Mouse (Mus musculus) right cerebral cortex, postnatal 25 days (tissue): ENCODE results near the gene Dpy19l1.

Experiments used
- DNase-seq: peaks from one replicate; pipeline ENCODE4 v3.0.0; 2022

Gene Dpy19l1

DNA sequence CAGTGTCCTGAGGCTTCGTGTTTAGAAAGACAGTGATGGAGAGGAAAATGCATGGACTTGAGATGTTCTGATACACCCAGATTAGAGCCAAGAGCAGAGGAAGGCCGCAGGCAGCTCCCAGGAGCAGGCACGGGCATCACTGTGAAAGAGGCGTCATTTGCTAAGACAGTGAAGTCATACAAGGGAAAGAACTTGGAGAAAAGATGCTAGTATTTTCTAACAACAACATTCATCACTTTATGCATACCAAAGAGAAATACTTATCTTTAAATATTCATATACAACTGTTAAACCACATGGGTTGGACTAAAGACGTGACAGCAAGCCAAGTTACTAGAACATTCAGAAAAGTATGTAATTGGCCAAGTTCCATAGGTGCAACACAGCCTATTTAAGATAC, 35.8 kb downstream of the Dpy19l1 start:
- DNase-seq, result no peak

DNA sequence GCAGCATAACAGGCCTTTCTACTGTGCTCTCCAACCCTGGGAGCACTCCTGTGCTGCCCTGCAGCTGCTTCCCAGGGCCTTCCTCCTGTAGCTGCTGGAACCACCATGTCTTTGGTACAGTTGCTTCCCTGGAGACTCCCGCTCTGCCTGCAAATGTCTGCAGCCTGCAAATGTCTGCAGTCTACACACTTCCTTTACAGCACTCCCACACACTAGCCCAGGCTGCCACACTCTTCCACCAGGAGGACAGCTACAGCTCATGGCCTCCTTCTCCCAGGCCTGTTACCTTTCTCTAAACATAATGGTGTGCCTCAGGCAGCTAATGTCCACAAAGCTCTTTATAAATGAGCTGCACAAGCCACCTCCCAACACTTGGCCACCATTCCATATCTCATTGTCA, 36.3 kb downstream of the Dpy19l1 start:
- no peak for DNase-seq

DNA sequence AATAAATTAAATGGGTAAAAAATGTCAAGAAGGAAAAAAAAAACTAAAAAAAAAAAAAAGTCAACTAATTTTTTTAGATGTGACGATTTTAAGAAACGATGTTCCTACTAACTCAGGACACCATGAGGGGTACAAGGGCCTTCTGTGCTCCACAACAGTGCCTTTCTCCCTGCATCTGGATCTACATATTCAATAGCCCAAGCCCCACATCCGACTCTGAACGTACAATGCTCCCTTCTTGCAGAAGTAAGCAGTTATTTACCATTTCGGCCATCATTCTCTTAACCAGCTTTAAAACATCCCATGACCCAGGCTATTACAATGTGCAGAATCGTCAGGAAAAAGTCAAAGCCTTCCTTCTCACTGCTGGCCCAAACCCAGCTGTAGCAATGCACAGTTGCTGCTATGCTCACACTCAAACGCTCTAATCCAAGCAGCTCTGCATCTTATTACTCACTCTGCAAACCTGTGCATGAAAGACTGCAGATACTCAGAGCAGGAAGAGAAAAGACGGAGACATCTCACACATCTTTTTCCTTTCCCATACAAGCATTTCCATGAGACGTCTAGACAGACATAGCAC, 41.5 kb downstream of the Dpy19l1 start:
- DNase-seq, result no peak

DNA sequence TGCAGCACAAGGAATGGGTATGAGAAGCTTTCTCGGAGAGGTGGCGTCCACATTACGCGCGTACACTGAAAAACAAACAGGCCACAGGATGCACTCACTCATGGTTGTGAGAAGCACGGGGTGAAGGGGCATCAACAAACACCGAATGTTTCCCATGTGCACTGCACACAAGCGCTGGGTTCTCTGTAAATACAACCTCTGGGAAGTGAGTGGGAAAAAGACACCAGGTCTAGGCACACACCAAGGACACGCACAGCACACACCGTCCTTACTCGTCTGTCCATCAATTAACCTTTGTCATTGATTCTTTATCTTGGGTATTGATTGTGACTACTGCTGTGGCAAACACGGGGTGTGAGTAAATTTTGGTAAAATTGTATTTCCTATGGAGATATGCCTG, 49.1 kb downstream of the Dpy19l1 start:
- no peak for DNase-seq

DNA sequence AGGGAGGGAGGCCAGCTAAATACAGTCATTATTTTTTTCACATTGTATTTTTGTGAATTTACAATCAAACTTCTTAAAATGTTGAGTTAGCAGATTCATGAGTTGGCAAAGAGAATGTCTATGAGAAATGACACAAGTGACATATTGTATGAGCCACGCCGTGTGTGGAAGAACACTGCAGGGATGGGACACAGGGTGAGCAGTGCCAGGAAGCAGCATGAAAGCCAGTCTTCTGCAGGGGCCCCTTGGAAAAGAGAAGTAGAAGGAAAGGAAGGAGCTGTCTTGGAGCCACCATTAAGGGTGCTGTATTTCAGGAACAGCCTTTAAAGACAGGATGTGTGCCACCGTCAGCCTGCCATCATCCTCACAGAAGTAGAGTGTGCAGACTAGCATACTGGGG, 52.0 kb downstream of the Dpy19l1 start:
- DNase-seq, result no peak

DNA sequence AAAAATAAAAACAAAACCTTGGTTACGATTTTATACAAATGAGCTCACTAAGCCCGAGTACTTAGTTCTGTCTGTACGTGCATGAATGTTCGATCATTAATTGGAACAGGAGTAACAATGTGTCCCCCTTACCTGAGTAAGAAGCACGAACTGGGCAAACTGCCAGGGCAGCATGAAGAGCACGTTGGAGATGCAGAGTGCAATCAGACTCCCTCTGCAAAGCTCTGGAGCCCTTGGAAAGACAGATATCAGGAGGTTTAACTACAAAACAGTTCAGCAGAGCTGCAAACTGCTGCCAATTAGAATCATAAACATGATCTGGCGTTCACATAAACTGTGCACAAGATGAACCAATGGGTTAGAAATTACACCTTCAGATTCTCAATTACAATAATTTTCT, 52.4 kb downstream of the Dpy19l1 start:
- DNase-seq, result no peak

DNA sequence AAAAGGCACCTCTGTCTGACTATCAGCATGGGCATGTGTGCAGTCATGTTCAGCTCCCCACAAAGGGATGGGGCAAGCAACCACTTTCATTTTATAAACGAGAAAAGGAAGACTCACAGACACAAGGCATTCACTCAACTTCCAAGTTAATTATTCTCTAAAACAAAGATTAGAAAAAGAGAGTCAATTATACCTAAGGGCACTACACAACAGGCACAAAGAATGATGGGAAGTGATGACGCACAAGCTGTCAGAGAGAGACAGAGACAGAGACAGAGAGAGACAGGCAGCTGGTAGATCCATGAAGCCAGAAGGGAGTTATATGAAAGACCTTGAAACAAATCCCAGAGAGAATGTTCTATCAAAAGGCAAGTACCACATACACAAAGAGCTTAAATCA, 68.0 kb downstream of the Dpy19l1 start:
- no peak for DNase-seq

DNA sequence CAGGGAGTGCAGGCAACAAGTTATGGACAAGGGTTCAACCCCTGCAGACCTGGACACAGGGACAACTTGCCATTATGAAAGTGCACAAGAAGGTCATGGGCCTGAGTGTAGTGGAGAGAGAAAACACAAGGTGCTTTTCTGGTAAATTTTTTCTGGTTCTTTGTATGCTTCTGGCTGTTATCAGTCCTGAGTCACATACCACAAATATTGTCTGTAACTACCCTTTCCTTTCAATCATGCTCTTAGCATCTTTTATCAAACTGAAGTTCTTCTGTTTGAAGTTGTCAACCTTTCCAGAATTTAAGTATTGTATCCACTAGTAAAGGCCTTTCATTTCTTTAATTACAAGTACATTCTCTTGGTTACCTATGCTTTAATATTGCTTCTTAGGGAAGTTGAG, 73.2 kb downstream of the Dpy19l1 start:
- DNase-seq, result no peak

DNA sequence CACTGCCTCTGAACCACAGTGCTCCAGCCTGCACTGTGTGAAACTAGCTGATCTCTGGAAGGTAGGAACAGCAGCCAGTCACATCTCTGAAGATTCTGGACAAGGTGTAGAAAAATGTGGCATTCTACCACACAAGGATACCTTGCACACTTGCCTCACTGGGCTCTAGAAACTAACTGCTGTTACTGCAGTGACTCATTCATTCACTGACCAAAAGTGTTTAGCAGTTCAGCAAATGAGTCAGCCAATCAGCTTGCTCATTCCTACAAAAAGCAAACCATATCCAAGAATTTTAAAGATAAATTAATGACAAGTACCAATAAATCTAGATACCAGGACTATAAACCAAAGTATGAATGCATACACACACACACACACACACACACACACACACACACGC, 77.3 kb downstream of the Dpy19l1 start:
- no peak for DNase-seq

DNA sequence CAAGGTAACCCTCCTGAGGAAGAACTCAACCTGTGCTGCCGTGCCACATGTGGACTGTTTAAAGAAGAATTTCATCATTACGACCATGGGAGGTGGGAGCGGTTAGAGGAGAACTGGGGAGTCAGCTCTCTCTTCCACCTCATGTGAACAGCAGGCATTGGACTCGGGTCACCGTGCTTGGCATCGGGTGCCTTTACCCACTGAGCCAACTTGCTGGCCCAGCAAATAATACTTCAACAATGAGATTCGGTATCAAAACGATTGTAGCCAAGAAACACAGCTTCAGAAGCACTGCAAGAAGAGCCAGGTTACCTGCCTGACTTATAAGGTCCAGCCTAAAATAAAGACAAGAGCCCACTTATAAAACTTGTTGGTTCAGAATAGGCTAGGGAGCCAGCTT, 79.7 kb downstream of the Dpy19l1 start:
- no peak for DNase-seq

DNA sequence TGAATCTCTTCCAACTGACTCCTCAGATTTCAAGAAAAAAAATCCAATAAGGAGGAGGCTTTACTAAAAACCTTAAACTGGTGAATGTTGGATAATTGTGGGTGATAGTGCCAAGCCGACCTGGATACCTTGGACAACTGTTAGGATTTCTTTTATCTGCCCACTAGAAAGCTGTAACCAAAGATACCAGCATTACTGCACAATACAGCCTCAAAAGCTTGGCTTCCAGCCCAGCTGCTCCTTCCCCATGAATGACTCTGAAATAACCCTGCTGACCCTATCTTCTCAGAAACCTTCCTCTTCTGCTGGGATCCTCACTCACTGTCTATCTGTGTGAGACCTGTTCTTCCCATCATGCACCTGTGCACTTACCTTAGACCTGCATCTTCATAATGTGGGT, 81.1 kb downstream of the Dpy19l1 start:
- no peak for DNase-seq

DNA sequence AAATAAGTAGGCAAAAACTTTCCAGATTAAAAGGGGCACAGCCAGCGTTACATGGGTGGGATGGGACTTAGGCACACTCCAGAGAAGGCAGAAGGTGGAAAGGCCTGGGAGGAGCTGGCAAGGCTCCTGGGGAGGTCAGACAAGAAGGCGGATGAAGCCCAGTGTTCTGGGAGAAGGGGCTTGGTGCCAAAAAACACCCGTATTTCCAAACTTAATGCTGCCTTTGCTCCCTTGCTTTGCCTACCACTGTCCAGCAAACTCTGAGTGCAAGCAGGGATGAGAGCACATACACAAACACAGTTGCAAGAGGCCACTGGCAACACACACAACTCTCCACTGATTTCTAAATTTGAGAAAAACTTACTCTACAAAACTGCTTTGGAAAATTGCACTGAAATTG, 81.7 kb downstream of the Dpy19l1 start:
- DNase-seq, result no peak

DNA sequence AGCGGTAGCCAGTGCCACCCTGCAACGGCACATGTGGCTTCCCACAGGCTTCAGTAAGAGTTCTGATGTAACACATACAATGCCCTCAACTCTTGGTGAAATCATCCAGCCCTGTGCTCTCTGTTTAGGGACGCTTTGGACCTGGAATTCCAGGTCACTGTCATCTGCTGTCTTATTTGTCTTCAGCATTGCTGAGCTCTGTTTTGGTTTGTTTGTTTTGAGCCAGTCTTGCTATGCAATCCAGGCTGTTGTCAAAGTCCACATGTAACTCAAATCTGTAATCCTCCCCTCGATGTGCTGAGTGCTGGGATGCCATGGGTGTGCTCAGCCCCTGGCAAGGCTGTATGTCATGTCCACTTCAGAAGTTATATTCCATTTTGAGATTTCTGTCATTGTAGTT, 82.8 kb downstream of the Dpy19l1 start:
- DNase-seq, result no peak

DNA sequence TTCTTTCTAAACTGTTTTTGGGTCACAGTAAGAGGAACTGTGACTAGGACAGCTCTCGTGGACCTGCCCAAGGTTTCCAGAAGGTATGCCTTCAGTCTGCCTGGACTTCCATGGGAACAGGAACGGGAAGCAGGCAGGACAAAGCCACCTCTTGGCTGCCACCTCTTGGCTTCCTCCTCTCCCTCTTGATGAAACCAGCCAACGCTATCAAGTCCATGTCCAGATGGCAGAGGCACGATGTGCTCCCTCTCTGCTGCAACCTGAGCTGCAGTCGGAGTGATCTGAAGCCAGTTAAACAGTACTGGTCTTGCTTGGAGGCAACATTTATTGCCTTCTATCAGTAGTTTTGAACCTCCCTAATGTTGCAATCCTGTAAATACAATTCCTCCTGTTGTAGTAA, 84.7 kb downstream of the Dpy19l1 start:
- DNase-seq, result no peak

DNA sequence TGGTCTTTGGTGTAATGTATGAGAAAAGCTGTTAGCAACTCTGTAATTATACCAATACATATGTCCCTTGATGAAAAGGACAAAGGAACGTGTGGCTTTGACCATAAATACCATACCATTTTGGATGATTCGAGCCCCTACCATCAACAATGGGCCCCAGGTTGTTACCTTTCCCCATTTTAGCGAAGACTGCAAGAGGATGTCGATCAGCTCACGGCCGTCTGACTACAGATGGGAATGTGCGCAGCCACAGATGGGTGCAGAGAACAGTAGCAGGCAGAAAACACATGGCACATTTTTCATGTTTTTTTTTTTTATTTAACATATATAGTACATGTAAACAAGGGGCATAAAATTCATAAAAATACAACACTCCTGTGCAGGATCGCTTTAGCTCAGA, 91.5 kb downstream of the Dpy19l1 start:
- no peak for DNase-seq

DNA sequence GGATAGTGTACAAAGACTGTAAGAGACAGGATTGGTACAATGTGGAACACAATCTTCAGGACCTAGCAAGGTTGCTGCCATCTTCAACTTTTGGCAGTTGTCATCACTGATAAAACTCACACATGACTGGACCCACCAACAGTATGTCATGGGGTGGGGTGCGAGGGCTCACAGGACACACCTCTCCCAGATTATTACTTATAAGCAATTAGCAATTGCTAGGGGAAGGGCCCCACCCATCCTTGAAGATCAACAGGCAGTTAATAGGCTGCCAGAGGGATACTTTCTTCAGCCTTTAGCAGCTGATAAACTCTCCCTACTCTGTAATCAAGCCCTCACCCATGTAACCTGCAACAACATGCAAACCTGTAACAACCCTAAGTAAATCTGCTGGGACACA, 92.5 kb downstream of the Dpy19l1 start:
- no peak for DNase-seq

DNA sequence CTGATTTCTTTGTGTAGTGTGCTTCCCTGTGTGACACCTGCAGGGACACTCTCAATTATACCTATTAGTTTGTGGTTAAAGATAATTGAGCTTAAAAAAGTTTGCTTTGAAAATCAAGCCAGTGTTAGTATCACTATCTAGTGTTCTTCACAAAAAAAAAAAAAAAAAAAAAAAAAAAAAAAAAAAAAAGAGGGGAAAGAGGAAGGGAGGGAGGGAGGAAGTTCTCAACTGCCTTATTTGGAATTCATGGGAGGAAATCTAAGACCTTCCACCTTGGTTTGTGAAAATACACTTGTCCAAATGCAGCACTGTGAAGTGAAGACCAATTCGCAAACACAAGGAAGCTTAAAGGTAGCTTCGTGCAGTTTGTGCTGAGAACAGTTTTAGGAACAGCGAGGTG, 94.9 kb downstream of the Dpy19l1 start:
- DNase-seq, result no peak

DNA sequence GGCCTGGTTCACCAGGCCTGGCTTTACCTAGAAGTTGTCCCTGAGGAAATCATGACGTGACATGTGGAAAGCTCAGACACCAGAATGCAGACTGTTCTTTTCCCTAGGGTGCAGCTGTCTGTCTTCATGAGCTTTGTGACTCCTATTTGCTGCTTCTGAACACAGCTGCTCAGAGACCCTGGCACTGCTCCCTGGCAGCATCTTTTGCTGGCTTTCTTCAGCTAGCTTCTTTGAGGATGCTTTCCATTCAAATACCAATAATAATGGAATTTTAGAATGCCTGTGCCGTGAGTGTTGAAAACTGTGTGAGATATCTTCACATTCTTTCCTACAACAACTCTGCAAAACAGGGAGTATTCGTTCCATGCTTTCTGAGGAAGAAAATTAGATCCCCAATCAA, 108.8 kb downstream of the Dpy19l1 start:
- DNase-seq, result no peak

DNA sequence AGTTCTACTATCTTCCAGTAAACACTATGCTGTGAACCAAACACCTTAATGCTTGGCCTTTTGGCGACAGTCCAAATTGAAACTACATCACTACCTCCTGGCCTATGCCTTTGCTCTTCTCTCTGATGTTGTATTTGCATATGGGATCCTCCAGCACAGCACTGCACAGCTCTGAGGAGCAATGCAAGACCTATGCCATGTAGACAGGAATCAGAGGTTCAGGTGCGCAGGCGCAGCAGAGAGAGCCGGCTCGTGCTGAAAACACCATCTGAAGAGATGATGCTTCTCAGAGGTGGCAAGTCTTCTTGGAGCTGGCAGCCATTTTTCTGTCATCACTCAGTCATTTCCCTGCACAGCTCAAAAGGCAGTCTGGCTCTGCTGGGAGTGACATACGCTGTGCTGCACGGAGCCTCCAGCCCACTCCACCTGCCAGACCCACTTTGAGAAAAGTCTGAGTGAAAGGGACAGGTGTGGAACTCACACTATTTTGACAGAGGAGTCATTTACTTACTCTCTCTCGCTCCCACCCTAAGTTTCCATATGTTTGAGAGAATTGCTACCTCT, 112.1 kb downstream of the Dpy19l1 start:
- peak; percentile 10 for DNase-seq

DNA sequence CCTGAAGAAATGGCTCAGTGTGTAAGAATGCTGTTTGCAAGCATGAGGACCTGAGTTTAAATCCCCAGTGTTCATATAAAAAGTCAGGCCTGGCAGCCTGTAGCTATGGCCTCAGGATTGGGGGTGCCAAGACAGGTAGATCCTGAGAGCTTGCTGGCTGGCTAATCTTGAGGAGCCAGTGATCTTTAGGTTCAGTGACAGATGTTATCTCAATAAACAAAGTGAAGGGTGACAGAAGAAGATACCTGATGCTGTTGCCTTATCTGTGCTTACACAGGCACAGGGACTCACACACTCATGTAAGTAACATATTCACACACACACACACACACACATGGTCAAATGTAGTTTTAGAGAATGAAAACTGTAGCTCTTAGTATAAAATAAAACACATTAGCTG, 115.7 kb downstream of the Dpy19l1 start:
- no peak for DNase-seq

DNA sequence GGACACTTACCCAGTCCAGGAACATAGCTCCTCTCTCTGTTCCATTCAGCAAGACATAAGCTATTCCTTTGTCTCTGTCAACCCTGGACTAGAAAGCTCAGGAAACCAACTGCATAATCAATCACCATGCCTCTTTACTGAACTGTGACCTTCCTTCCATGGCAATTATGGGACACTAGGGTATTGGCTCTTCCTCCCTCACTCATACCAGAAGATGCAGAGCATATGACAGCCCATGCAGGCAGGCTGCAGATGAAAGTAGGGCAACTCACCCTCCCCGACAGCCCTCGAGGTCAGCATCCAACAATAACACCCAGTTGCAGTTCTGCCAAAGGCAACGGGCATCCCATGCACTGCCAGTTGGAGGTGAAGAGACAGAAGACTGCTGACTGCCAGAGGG, 123.6 kb downstream of the Dpy19l1 start:
- no peak for DNase-seq

DNA sequence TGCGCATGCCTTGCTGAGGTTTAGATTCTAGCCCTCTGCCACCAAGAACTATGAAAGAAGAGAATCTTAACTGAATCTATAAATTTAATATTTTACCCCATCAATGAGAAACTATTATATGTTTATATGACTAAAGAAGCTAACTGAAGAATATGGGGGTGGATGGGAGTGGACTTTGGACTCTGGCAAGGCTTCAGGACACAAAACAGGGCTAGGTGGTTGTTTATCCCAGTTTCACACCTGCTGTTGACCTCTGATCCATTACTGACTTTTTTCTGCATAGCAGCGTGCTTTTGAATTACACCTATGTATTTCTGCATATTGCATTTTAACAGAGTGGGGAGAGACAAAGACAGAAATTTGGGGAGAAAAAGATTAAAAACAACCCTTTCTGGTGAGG, 124.1 kb downstream of the Dpy19l1 start:
- DNase-seq, result no peak
